ENCODE assay signal across 51 mouse cellular contexts in the genomic region with DNA sequence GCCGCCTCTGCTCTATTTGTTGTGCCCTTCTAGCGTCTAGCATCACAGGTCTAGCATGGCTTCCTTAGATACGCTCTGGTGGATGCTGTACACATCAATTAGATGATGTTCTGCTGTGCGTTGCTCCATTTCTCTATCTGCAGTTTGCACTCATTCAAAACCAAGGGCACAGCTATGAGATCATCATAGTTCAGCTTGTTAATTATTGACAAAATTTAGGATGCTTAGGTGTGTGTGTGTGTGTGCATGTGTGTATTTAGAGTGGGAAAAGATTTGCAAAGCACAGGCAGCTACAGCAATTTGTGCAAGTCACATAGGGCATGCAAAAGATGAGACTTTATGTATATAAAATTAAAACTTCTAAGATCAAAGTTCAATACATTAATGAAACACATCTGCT. TPM values are rescaled to one million over a fixed set of nuclear protein-coding genes. Genes with fewer than 3 reads are reported as not detected.
"Had no signal": no experiment of that assay in that cellular context is flagged by ENCODE, and none has a peak within 500 bp of the region (broad histone marks: within the 10 kb centered on the region; RNA-seq: fewer than 3 reads in every experiment).

No protein-coding gene starts in this region.

- H3K27ac ChIP-seq: heart, adult 2 months; heart, embryonic 10.5 days; heart, embryonic 13.5 days; heart, embryonic 15.5 days; hindbrain, embryonic 10.5 days; hindbrain, embryonic 12.5 days; hindbrain, embryonic 13.5 days; hindbrain, embryonic 14.5 days; hindbrain, embryonic 15.5 days; hindbrain, postnatal 0 days; intestine, embryonic 15.5 days; kidney, embryonic 15.5 days; kidney, postnatal 0 days; layer of hippocampus, adult 2 months had no signal

- H3K4me3 ChIP-seq: heart, adult 2 months; heart, embryonic 10.5 days; heart, embryonic 12.5 days; heart, embryonic 13.5 days; heart, embryonic 15.5 days; hindbrain, embryonic 10.5 days; hindbrain, embryonic 12.5 days; hindbrain, embryonic 13.5 days; hindbrain, embryonic 15.5 days; intestine, embryonic 15.5 days; kidney, embryonic 15.5 days; layer of hippocampus, adult 2 months had no signal

- H3K36me3 ChIP-seq: heart, embryonic 10.5 days; heart, embryonic 12.5 days; heart, embryonic 13.5 days; heart, embryonic 15.5 days; hindbrain, embryonic 10.5 days; hindbrain, embryonic 12.5 days; hindbrain, embryonic 13.5 days; hindbrain, embryonic 15.5 days; intestine, embryonic 15.5 days; kidney, embryonic 15.5 days had no signal

- ATAC-seq: hindbrain, embryonic 16.5 days; hindbrain, postnatal 0 days; inflammation-experienced regulatory T-cells, adult 6 months; intestine, embryonic 15.5 days; intestine, embryonic 16.5 days; intestine, postnatal 0 days had no signal

- H3K9me3 ChIP-seq: heart, embryonic 10.5 days; heart, embryonic 12.5 days; heart, embryonic 13.5 days; heart, embryonic 15.5 days; hindbrain, embryonic 10.5 days; hindbrain, embryonic 12.5 days; hindbrain, embryonic 13.5 days; hindbrain, embryonic 15.5 days; intestine, embryonic 15.5 days; kidney, embryonic 15.5 days had no signal

- H3K27me3 ChIP-seq: heart, embryonic 15.5 days; hindbrain, embryonic 12.5 days; hindbrain, embryonic 13.5 days; hindbrain, embryonic 15.5 days; kidney, embryonic 15.5 days had no signal

- H3K9ac ChIP-seq: heart, embryonic 12.5 days; heart, embryonic 13.5 days; heart, embryonic 15.5 days; hindbrain, embryonic 12.5 days; hindbrain, embryonic 13.5 days; hindbrain, embryonic 14.5 days; hindbrain, embryonic 15.5 days; intestine, embryonic 15.5 days; kidney, embryonic 15.5 days had no signal

- DNase-seq: heart, adult 2 months; heart, postnatal 10 days; heart, postnatal 14 days; heart, postnatal 36 days; heart, postnatal 4 days; kidney, adult 11 months; kidney, adult 18-20 months; kidney, adult 2 months; kidney, adult 8-10 months; kidney, adult 9 months; kidney, postnatal 10 days; kidney, postnatal 14 days; kidney, postnatal 25 days; kidney, postnatal 36 days; kidney, postnatal 4 days; layer of hippocampus, adult 9-11 months had no signal

- H3K4me2 ChIP-seq: heart, embryonic 11.5 days; heart, embryonic 12.5 days; heart, embryonic 13.5 days; heart, embryonic 15.5 days; hindbrain, embryonic 12.5 days; hindbrain, embryonic 13.5 days; hindbrain, embryonic 14.5 days; hindbrain, embryonic 15.5 days; intestine, embryonic 15.5 days; kidney, embryonic 15.5 days had no signal

- H3K4me1 ChIP-seq: hindbrain, embryonic 10.5 days; hindbrain, embryonic 12.5 days; hindbrain, embryonic 13.5 days; hindbrain, embryonic 15.5 days; intestine, embryonic 15.5 days had no signal

RNA-seq across cellular contexts. Expression of gene Olfr223, which starts 56.0 kb away (rescaled TPM):
- total RNA-seq: heart, adult 2 months; heart, adult 8-10 months; heart, postnatal 10 days; heart, postnatal 14 days; heart, postnatal 25 days; heart, postnatal 36 days; heart, postnatal 4 days; hematopoietic stem cell, adult 5-6 weeks; hindbrain, postnatal 0 days; layer of hippocampus, adult 18-20 months; layer of hippocampus, adult 2 months; layer of hippocampus, adult 8-10 months; layer of hippocampus, postnatal 10 days; layer of hippocampus, postnatal 14 days; layer of hippocampus, postnatal 25 days had no signal
- polyA plus RNA-seq: heart, adult 2 months; heart, embryonic 10.5 days; heart, embryonic 11.5 days; heart, embryonic 12.5 days; heart, embryonic 13.5 days; heart, embryonic 14.5 days; heart, embryonic 15.5 days; heart, embryonic 16.5 days; heart, postnatal 0 days; hindbrain, embryonic 10.5 days; hindbrain, embryonic 11.5 days; hindbrain, embryonic 12.5 days; hindbrain, embryonic 13.5 days; hindbrain, embryonic 14.5 days; hindbrain, embryonic 15.5 days; hindbrain, embryonic 16.5 days; hindbrain, postnatal 0 days; inflammation-experienced regulatory T-cells, adult 6 months; intestine, embryonic 14.5 days; intestine, embryonic 15.5 days; intestine, embryonic 16.5 days; intestine, postnatal 0 days; kidney, adult 2 months; kidney, embryonic 14.5 days; kidney, embryonic 15.5 days; kidney, embryonic 16.5 days; kidney, postnatal 0 days; large intestine, adult 2 months had no signal
